Comparison of ENCODE assay signal across 20 mouse cellular contexts in genomic region chr8:105472983-105473382, GRCm38 (mm10). TPM values are rescaled to one million over a fixed set of nuclear protein-coding genes. Genes with fewer than 3 reads are reported as not detected.
"Had no signal": no experiment of that assay in that cellular context is flagged by ENCODE, and none has a peak within 500 bp of the region (broad histone marks: within the 10 kb centered on the region; RNA-seq: fewer than 3 reads in every experiment).

No protein-coding gene starts in this region.

- H3K4me2 ChIP-seq: limb, embryonic 12.5 days; liver, embryonic 13.5 days; lung, embryonic 15.5 days; midbrain, embryonic 15.5 days; neural tube, embryonic 13.5 days had no signal

- ATAC-seq: liver, postnatal 0 days; midbrain, embryonic 15.5 days had no signal

- DNase-seq: kidney, postnatal 36 days; layer of hippocampus, adult 9-11 months; layer of hippocampus, postnatal 36 days; liver; liver, embryonic 13.5 days; retina, postnatal 1 day; right cerebral cortex, postnatal 4 days; spleen, adult 18-20 months; thymus, adult 18-20 months; thymus, postnatal 14 days had no signal

- H3K9ac ChIP-seq: limb, embryonic 12.5 days; liver, embryonic 13.5 days; liver, postnatal 0 days; lung, embryonic 15.5 days; midbrain, embryonic 15.5 days; neural tube, embryonic 13.5 days had no signal

- H3K4me3 ChIP-seq: limb, embryonic 12.5 days; liver, embryonic 13.5 days; lung, embryonic 15.5 days; midbrain, embryonic 15.5 days; neural tube, embryonic 13.5 days had no signal

- H3K36me3 ChIP-seq: liver, embryonic 13.5 days; midbrain, embryonic 15.5 days had no signal

- H3K27ac ChIP-seq: limb, embryonic 12.5 days; liver, embryonic 13.5 days; midbrain, embryonic 15.5 days had no signal

- H3K9me3 ChIP-seq: limb, embryonic 12.5 days; liver, embryonic 13.5 days; lung, embryonic 15.5 days; midbrain, embryonic 15.5 days; neural tube, embryonic 13.5 days had no signal

RNA-seq across cellular contexts. Expression of gene Hsd11b2, which starts 45.6 kb away (rescaled TPM):
- total RNA-seq: layer of hippocampus, adult 18-20 months; layer of hippocampus, postnatal 36 days; left cerebral cortex, adult 8-10 months; left cerebral cortex, postnatal 25 days had no signal

RNA-seq across cellular contexts. Expression of gene Lrrc36, which starts 59.6 kb away (rescaled TPM):
- polyA plus RNA-seq: stomach, embryonic 14.5 days had no signal

RNA-seq across cellular contexts. Expression of gene Kctd19, which starts 59.7 kb away (rescaled TPM):
- total RNA-seq: layer of hippocampus, adult 18-20 months; layer of hippocampus, postnatal 36 days; left cerebral cortex, adult 8-10 months; left cerebral cortex, postnatal 25 days; megakaryocyte-erythroid progenitor cell, adult 5-6 weeks had no signal
- polyA plus RNA-seq: limb, embryonic 12.5 days; liver, embryonic 13.5 days; liver, postnatal 0 days; lung, embryonic 15.5 days; midbrain, embryonic 15.5 days; neural tube, embryonic 13.5 days; stomach, embryonic 14.5 days had no signal
